Mouse (Mus musculus): ENCODE results near the gene Rev1. TPM values are rescaled to one million over a fixed set of nuclear protein-coding genes. Genes with fewer than 3 reads are reported as not detected.
"Not testable (repeated sequence)": the region's sequence is repeated elsewhere in the genome, so short reads cannot be mapped to it uniquely, and the experiment has no call there.

Gene Rev1
- polyA plus RNA-seq, 1 experiment from 2014 or later = 41.3 TPM

GRCm38 (mm10) chr1:38128919-38129436 is 623 bp downstream of the Rev1 start:
- WGBS = under 1% methylated on average over 40 of the region's 68 CpGs
- peak overlapping the region; percentile 94 for H3K9ac ChIP-seq
- H3K4me3 ChIP-seq = peak overlapping the region; percentile 85
- no peak; the same call in 1 of the 2 replicates for ATAC-seq
- H3K4me2 ChIP-seq = peak overlapping the region; percentile 89
- no peaks in the 10 kb centered on the region for H3K27me3 ChIP-seq
- H3K4me1 ChIP-seq = peaks cover 21% of the 10 kb centered on the region
- H3K9me3 ChIP-seq (replicated peaks) = no peaks in the 10 kb centered on the region
- H3K36me3 ChIP-seq (ENCODE audit: poor library complexity, severe bottlenecking) = no peaks in the 10 kb centered on the region
- peak overlapping the region; percentile 94 for H3K27ac ChIP-seq

DNA sequence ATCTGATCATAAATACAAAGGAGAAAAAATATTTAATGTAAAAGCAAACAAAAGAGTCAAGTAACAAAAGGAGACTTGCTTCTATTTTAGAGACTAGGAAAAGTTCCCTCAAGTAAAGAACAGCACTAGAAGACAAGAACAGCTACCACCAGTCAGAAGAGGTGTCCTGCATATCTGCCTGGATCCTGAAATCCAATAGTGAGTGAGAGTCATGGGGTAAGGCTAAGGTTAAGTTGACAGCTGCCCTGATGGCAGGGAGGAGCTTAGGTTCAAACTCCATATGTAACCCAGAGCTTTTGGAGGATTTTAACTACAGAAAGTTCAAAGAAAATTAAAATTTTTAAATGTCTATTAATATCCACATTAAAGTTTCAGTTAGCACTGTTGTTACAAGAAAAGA is 2.6 kb downstream of the Rev1 start:
- H3K4me3 ChIP-seq = no peak overlapping the region
- no peaks in the 10 kb centered on the region for H3K9me3 ChIP-seq (replicated peaks)
- ATAC-seq = no peak

DNA sequence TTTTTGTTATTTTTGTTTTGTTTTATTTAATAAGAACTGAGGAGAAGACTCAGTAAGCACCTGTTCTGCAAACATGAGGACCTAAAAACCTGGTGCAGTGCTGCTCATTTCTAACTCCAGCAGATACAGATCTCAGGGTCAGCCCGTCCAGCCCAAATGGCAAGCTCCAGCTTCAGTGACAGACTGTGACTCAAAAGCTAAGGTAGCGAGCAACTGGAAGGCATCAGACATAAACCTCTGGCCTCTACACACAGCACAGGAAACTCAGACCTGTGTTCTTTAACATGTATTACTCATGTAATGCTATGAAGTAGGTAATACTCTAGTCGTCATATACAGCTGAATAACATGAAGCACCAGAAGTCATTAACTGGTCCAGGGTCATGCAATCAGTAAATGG is 3.2 kb downstream of the Rev1 start:
- Histone ChIP-seq H3K4me3 (no peak overlapping the region), H3K4me2 (no peak overlapping the region), H3K27ac (no peak overlapping the region), H3K9ac (no peak overlapping the region), H3K36me3 (ENCODE audit: poor library complexity, severe bottlenecking) (no peaks in the 10 kb centered on the region), H3K9me3 (replicated peaks) (no peaks in the 10 kb centered on the region), H3K27me3 (no peaks in the 10 kb centered on the region), H3K4me1 (peaks cover 21% of the 10 kb centered on the region)
- WGBS = 84% methylated on average over 3 of the region's 3 CpGs
- no peak for ATAC-seq

More for the DNA sequence above, 2.6 kb downstream of the Rev1 start:
- no peaks in the 10 kb centered on the region for H3K27me3 ChIP-seq
- H3K36me3 ChIP-seq (ENCODE audit: poor library complexity, severe bottlenecking) = no peaks in the 10 kb centered on the region
- H3K9ac ChIP-seq = no peak overlapping the region
- H3K4me1 ChIP-seq = peaks cover 21% of the 10 kb centered on the region
- no peak overlapping the region for H3K4me2 ChIP-seq
- H3K27ac ChIP-seq = no peak overlapping the region

DNA sequence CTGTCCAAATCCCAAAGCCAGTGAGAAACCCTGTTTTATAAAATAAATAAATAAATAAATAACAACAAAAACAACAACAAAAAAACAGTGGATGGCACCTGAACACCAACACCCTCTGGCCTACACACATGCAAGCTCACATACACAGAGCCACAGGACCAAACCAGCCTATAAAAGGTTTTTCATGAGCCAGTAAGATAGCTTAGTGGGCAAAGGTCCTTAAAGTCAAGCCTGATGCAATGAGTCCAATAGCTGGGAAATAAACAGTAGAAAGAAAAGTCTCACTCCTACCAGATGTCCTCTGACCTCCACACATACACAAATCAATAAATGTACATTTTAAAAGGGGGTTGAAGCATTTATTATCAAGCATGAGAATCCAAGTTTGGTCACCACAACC is 5.3 kb downstream of the Rev1 start:
- H3K4me1 ChIP-seq = peaks cover 16% of the 10 kb centered on the region
- no peak overlapping the region for H3K4me2 ChIP-seq
- no peak overlapping the region for H3K9ac ChIP-seq
- H3K36me3 ChIP-seq (ENCODE audit: poor library complexity, severe bottlenecking) = no peaks in the 10 kb centered on the region
- no peak overlapping the region for H3K27ac ChIP-seq
- H3K4me3 ChIP-seq = no peak overlapping the region
- no peak for ATAC-seq
- no peaks in the 10 kb centered on the region for H3K9me3 ChIP-seq (replicated peaks)
- no peaks in the 10 kb centered on the region for H3K27me3 ChIP-seq

DNA sequence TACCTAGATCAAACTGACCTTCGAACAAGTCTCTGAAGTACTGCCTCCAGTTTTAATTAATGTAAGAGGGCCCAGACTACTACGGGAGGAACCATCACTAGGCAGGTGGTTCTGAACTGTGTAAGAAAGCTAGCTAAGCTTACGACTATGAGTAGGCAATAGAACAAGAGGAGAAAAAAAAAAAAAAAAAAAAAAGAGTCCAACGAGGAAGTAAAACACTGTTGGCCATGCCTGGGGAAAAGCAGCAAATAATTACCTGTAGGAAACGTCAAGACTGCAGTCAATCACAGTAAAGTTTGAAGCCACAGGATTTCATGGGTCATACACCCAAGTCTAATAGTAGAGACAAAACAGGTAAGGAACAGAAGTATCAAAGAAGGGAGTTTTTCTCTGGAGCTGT is 8.7 kb downstream of the Rev1 start:
- peaks cover 4% of the 10 kb centered on the region; the same call in 1 of the 2 replicates for H3K36me3 ChIP-seq (ENCODE audit: poor library complexity, severe bottlenecking)
- no peak overlapping the region for H3K9ac ChIP-seq
- no peak overlapping the region for H3K4me3 ChIP-seq
- 83% methylated on average over 5 of the region's 5 CpGs for WGBS
- no peaks in the 10 kb centered on the region for H3K27me3 ChIP-seq
- H3K27ac ChIP-seq = no peak overlapping the region
- no peaks in the 10 kb centered on the region for H3K4me1 ChIP-seq
- H3K4me2 ChIP-seq = no peak overlapping the region
- no peak for ATAC-seq
- no peaks in the 10 kb centered on the region for H3K9me3 ChIP-seq (replicated peaks)

- ATAC-seq = no peak
- H3K36me3 ChIP-seq (ENCODE audit: poor library complexity, severe bottlenecking) = peaks cover 4% of the 10 kb centered on the region; the same call in 1 of the 2 replicates
- H3K4me2 ChIP-seq = no peak overlapping the region
- no peaks in the 10 kb centered on the region; the same call in 1 of the 2 replicates for H3K9me3 ChIP-seq (replicated peaks)
- H3K4me3 ChIP-seq = no peak overlapping the region
- no peak overlapping the region for H3K9ac ChIP-seq
- WGBS = 94% methylated on average over 2 of the region's 2 CpGs
- no peaks in the 10 kb centered on the region for H3K4me1 ChIP-seq
- no peaks in the 10 kb centered on the region for H3K27me3 ChIP-seq
- H3K27ac ChIP-seq = no peak overlapping the region
Measured at GRCm38 (mm10) chr1:38118624-38119023, 11.0 kb downstream of the Rev1 start.

DNA sequence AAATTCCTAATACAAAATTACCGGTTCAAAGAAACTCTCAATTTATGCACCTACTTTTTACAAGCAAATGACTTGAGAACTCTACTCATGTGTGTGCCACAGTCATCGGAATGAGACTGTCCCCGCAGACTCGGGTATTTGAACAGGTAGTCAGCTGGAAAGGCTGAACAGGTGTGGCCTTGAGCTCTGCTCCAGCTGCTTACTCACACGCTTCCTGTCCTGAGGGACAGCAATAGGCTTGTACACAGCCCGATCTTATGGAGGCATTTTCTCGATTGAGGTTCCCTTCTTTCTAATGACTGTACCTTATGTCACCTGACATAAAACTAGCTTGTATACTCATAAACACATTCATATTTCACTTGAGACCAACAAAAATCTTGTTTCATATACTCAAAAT is 19.8 kb downstream of the Rev1 start:
- no peaks in the 10 kb centered on the region; the same call in 1 of the 2 replicates for H3K9me3 ChIP-seq (replicated peaks)
- H3K27me3 ChIP-seq = no peaks in the 10 kb centered on the region
- WGBS = 92% methylated on average over 7 of the region's 7 CpGs
- H3K4me1 ChIP-seq = 0 out of 2 replicates have a peak, but pooled peaks cover 4% of the 10 kb centered on the region
- no peak overlapping the region for H3K9ac ChIP-seq
- H3K27ac ChIP-seq = no peak overlapping the region
- no peak for ATAC-seq
- H3K4me3 ChIP-seq = no peak overlapping the region
- H3K4me2 ChIP-seq = no peak overlapping the region
- H3K36me3 ChIP-seq (ENCODE audit: poor library complexity, severe bottlenecking) = peaks cover 6% of the 10 kb centered on the region; the same call in 1 of the 2 replicates

DNA sequence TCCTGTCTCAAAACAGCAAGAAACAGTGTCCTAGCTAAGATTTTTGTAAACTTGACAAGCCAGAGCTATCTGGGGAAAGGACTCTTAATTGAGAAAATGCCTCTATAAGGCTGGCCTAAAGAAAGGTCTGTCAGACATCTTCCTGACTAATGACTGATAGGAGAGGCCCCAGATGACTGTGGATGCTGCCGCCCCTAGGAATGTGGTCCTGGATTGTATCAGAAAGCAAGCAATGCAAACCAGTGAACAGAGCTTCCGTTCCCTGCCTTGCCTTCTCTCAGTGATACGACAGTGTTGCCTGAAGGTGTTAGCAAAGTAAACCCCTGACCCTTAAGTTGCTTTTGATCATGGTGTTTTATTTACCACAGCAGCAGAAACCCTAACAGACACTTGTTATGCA is 25.8 kb downstream of the Rev1 start:
- WGBS = 88% methylated on average over 3 of the region's 3 CpGs
- Histone ChIP-seq H3K9me3 (replicated peaks) (no peaks in the 10 kb centered on the region), H3K4me3 (no peak overlapping the region), H3K4me2 (no peak overlapping the region), H3K27me3 (no peaks in the 10 kb centered on the region), H3K27ac (no peak overlapping the region), H3K9ac (no peak overlapping the region), H3K36me3 (ENCODE audit: poor library complexity, severe bottlenecking) (peaks cover 20% of the 10 kb centered on the region; the same call in 1 of the 2 replicates), H3K4me1 (no peaks in the 10 kb centered on the region)
- no peak for ATAC-seq

- Histone ChIP-seq H3K27ac (no peak overlapping the region), H3K36me3 (ENCODE audit: poor library complexity, severe bottlenecking) (peaks cover 23% of the 10 kb centered on the region; the same call in 1 of the 2 replicates), H3K4me2 (no peak overlapping the region), H3K27me3 (no peaks in the 10 kb centered on the region), H3K9ac (no peak overlapping the region), H3K4me1 (no peaks in the 10 kb centered on the region), H3K9me3 (replicated peaks) (no peaks in the 10 kb centered on the region), H3K4me3 (no peak overlapping the region)
- no peak for ATAC-seq
- 89% methylated on average over 1 of the region's 1 CpGs for WGBS
Measured at GRCm38 (mm10) chr1:38103214-38103613, 26.4 kb downstream of the Rev1 start.

GRCm38 (mm10) chr1:38081316-38081715 is 48.3 kb downstream of the Rev1 start:
- H3K36me3 ChIP-seq (ENCODE audit: poor library complexity, severe bottlenecking) = peaks cover 48% of the 10 kb centered on the region
- no peaks in the 10 kb centered on the region for H3K4me1 ChIP-seq
- H3K9ac ChIP-seq = no peak overlapping the region
- no peak overlapping the region for H3K4me2 ChIP-seq
- no peak for ATAC-seq
- no peaks in the 10 kb centered on the region for H3K27me3 ChIP-seq
- WGBS = 86% methylated on average over 8 of the region's 8 CpGs
- H3K9me3 ChIP-seq (replicated peaks) = no peaks in the 10 kb centered on the region
- no peak overlapping the region for H3K4me3 ChIP-seq
- H3K27ac ChIP-seq = no peak overlapping the region

DNA sequence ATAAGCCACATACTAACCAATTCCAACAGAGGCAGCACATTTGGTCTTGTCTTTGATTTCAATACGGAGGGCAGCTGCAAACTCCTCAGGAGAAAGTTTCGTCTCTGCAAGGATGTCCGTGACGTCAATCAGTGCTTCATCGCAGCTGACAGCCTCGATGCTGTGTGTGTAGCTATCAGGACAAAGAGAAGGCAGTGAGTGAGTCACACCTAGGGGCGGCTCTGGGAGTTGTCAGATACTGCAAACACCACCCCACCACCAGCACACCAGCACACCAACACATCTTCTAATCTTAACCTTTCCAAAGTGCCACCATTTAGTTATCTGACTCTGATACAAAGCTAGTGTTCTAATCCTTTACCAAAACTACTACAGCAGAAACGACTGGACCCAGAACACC is 58.3 kb downstream of the Rev1 start:
- WGBS = 87% methylated on average over 8 of the region's 8 CpGs
- no peak overlapping the region for H3K9ac ChIP-seq
- no peaks in the 10 kb centered on the region for H3K9me3 ChIP-seq (replicated peaks)
- H3K36me3 ChIP-seq (ENCODE audit: poor library complexity, severe bottlenecking) = peaks cover 62% of the 10 kb centered on the region
- H3K27ac ChIP-seq = no peak overlapping the region
- H3K4me2 ChIP-seq = no peak overlapping the region
- no peaks in the 10 kb centered on the region for H3K27me3 ChIP-seq
- no peaks in the 10 kb centered on the region for H3K4me1 ChIP-seq
- H3K4me3 ChIP-seq = no peak overlapping the region
- ATAC-seq = no peak

DNA sequence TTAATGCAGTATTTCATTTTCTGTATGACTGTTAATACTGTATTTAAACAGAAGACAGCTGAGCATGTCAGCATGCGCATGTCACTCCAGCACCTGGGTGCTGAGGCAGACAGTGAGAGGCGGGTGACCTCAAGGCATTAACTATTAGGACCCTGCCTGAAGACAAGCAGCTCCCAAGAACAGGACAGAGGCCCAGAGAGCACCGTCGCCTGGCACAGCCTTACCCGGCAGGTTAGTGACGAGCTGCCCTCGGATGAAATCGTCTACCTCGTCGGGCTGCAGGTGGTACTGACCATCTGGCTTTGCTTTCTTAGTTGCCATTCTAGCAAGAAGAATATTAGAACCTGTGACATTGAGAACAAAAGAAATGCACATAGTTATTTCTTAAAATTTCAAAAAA is 62.3 kb downstream of the Rev1 start:
- Histone ChIP-seq H3K9ac (no peak overlapping the region), H3K9me3 (replicated peaks) (no peaks in the 10 kb centered on the region), H3K36me3 (ENCODE audit: poor library complexity, severe bottlenecking) (peaks cover 68% of the 10 kb centered on the region), H3K4me1 (no peaks in the 10 kb centered on the region), H3K27me3 (no peaks in the 10 kb centered on the region), H3K4me2 (no peak overlapping the region), H3K27ac (no peak overlapping the region), H3K4me3 (no peak overlapping the region)
- ATAC-seq = no peak
- 96% methylated on average over 10 of the region's 10 CpGs for WGBS

DNA sequence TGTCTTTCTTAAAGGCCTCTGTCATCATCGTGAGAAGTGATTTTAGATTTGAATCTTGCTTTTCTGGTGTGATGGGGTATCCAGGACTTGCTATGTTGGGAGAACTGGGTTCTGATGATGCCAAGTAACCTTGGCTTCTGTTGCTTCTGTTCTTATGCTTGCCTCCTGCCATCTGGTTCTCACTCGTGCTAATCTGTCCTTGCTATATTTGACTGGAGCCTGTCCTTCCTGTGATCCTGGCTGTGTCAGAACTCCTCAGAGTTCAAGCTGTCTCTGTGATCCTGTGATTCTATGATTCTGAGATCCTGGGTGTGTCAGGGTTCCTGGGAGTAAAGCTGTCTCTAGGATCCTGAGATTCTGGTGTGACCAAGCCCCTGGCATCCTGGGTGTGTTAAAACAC is 67.4 kb downstream of the Rev1 start:
- H3K27ac ChIP-seq; H3K27me3 ChIP-seq; H3K9ac ChIP-seq; H3K4me3 ChIP-seq; H3K4me2 ChIP-seq; H3K4me1 ChIP-seq; ATAC-seq; H3K9me3 ChIP-seq (replicated peaks): not testable (repeated sequence)
- peaks cover 77% of the 10 kb centered on the region for H3K36me3 ChIP-seq (ENCODE audit: poor library complexity, severe bottlenecking)
- WGBS = 94% methylated on average over 2 of the region's 2 CpGs

All from forebrain, embryonic 13.5 days (tissue).